Mouse (Mus musculus): ENCODE measurements around the gene Kcnj9. TPM values are rescaled to one million over a fixed set of nuclear protein-coding genes. Genes with fewer than 3 reads are reported as not detected.
A peak's percentile ranks its signal among the peaks of the same experiment; 100 is the strongest.

Kcnj9 gene
- total RNA-seq, 2 experiments from 2014 or later = not detected

- no peak for ATAC-seq (replicated peaks; ENCODE audit: low FRiP score, low TSS enrichment, poor library complexity, severe bottlenecking)
These were observed 8.5 kb upstream of the Kcnj9 start for GRCm38 (mm10) chr1:172337411-172338185.

DNA sequence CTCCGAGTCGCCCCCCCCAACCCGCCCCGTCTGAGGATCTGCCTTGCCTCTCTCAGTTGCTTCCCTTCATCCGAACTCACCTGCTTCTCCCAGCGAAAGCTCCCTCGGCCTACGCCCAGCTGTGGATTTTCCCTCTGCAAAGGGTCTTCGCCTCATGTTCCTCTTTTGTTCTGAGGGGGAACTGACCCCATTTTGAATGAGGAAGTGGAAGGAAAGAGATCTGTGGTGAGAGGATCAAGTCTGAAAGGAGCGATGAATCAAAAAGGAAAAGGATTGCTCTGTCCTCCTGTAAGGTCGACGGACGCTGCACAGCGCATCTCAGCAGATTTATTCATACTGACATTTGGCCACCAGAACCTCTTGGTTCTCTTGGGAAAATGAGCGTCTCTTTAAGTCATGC lies 6.7 kb upstream of the Kcnj9 start:
- ATAC-seq (replicated peaks; ENCODE audit: low FRiP score, low TSS enrichment, poor library complexity, severe bottlenecking) = no peak

DNA sequence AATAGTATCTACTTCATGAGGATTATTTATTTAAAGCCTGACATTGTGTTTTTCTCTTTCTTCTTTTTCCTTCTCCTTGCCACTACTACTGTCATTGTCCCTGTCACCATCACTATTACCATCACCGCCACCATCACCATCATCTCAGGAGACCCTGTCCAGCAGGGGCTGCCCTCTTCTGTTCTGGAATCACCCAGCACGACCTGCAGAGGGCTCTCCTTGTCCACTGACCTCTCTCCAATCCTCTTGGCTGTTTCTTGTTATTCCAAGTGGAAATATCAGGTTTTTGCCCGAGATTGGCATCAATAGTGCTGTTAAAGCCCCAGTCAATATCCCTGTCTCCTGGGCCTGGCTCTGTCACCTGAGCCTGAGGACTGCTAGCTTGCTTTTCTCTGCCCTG lies 4.4 kb upstream of the Kcnj9 start:
- ATAC-seq (replicated peaks; ENCODE audit: low FRiP score, low TSS enrichment, poor library complexity, severe bottlenecking) = no peak

GRCm38 (mm10) chr1:172332925-172333324 lies 3.8 kb upstream of the Kcnj9 start:
- ATAC-seq (replicated peaks; ENCODE audit: low FRiP score, low TSS enrichment, poor library complexity, severe bottlenecking) = no peak

GRCm38 (mm10) chr1:172331422-172331947 lies 2.4 kb upstream of the Kcnj9 start:
- no peak for ATAC-seq (replicated peaks; ENCODE audit: low FRiP score, low TSS enrichment, poor library complexity, severe bottlenecking)

DNA sequence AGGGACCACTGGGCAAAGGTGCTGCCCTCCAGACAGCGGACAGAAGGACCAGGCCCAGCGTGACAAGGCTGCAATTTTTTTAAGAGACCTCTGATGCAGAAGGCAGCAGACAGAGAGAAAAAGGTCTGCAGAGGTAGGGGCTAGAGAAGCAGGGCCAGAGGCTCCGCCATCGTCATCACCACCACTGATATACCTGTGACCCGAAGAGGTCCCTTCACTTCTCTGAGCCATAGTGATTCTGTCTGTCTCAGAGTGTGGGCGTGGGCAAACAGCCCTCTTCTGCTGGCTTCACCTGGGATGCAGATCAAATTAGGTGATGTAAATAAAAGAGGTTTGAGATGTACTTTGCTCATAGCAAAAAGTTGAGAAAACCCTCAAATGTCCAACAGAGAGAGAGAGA lies 498 bp upstream of the Kcnj9 start:
- ATAC-seq (replicated peaks; ENCODE audit: low FRiP score, low TSS enrichment, poor library complexity, severe bottlenecking) = no peak

GRCm38 (mm10) chr1:172328461-172328860 lies 657 bp downstream of the Kcnj9 start:
- ATAC-seq (replicated peaks; ENCODE audit: low FRiP score, low TSS enrichment, poor library complexity, severe bottlenecking) = no peak

DNA sequence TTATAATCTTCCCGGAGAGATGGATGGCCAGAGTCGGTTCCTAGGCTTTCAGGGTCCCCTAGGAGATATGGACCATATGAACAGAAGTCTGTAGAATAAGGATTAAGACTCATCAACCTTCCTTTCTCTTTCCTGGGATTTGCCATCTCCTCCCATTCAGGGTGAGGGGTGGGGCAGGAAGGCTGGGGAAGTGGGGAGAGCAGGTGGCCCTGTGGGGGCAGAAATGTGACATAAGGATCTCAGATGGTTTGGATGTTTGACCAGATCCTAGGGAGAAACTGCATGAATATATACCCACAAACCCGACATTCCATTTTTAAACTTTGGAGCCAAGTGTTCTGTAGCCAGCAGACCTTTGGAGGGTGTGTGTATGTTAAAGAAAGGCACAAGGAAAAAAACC lies 1.1 kb downstream of the Kcnj9 start:
- ATAC-seq (replicated peaks; ENCODE audit: low FRiP score, low TSS enrichment, poor library complexity, severe bottlenecking) = no peak

DNA sequence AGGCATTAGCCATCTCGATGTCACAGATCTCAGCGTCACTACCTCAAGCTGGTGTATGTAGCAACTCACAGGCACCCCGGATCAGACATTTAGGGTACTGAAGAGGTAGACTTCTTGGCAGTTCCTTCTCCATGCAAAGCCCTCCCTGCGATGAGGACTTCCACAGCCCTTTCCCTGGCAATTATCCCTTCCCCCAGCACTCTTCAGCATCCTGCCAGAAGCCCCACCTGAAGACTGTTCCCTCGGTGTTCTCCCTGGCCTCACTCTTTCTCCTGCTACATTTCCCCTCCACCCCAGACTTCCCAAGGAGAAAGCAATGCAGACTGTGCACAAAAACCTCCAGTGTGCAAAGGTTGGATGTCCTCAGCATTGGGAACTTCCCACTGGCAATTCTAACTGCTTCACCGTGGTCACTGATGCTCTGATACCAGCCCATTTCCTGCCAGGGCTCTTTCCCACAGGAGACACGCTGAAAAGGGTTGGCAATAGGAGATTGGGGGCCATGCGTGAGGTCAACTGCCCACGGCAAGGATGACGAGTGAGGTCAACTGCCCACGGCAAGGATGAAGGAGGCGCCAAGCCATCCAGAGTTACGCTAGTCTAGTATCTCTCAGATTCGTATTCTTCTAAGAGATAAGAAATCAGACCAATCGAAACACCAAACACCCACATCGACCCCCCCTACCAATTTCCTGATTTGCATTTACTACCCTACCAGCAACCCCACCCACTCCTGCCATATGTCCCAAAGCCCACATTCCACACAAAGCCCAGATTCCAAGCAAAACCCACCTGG lies 1.7 kb downstream of the Kcnj9 start:
- ATAC-seq (replicated peaks; ENCODE audit: low FRiP score, low TSS enrichment, poor library complexity, severe bottlenecking) = no peak

GRCm38 (mm10) chr1:172326684-172327083 lies 2.4 kb downstream of the Kcnj9 start:
- ATAC-seq (replicated peaks; ENCODE audit: low FRiP score, low TSS enrichment, poor library complexity, severe bottlenecking) = no peak

DNA sequence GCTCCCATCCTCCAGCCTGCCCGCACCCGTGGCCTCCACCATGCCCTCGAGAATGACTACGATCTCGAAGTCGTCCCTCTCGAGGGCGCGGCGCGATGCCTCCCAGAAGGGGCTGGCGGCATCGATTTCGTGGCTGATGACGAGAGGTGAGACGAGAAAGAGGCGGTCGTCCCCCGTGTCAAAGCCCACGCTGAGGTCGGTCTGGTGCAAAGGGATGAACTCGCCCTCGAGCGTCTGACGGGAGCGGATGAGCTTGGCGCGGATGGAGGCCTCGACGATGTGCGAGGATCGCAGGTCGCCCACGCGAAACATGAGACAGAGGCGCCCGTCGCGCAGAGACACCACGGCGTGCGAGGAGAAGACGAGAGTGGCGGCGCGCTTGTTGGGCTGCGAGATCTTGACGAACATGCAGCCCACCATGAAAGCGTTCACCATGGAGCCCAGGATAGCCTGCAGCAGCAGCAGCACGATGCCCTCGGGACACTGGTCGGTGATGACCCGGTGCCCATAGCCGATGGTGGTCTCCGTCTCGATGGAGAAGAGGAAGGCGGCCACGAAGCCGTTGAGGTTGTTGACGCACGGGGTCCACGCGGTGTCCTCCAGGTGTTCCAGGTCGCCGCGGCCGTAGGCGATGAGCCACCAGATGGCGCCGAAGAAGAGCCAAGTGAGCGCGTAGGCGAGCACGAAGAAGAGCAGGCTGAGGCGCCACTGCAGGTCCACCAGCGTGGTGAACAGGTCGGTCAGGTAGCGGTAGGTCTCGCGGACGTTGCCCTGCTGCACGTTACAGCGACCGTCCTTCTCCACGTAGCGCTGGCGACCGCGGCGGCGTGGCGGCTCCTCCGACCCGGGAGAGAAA lies 3.2 kb downstream of the Kcnj9 start:
- peak; percentile 75 for ATAC-seq (replicated peaks; ENCODE audit: low FRiP score, low TSS enrichment, poor library complexity, severe bottlenecking)

GRCm38 (mm10) chr1:172324725-172325124 lies 4.4 kb downstream of the Kcnj9 start:
- peak; percentile 80 for ATAC-seq (replicated peaks; ENCODE audit: low FRiP score, low TSS enrichment, poor library complexity, severe bottlenecking)

- ATAC-seq (replicated peaks; ENCODE audit: low FRiP score, low TSS enrichment, poor library complexity, severe bottlenecking) = no peak
These were observed 5.2 kb downstream of the Kcnj9 start for GRCm38 (mm10) chr1:172323801-172324359.

- no peak for ATAC-seq (replicated peaks; ENCODE audit: low FRiP score, low TSS enrichment, poor library complexity, severe bottlenecking)
These were observed 5.8 kb downstream of the Kcnj9 start for GRCm38 (mm10) chr1:172323298-172323697.

- no peak for ATAC-seq (replicated peaks; ENCODE audit: low FRiP score, low TSS enrichment, poor library complexity, severe bottlenecking)
These were observed 6.4 kb downstream of the Kcnj9 start for GRCm38 (mm10) chr1:172322725-172323124.

- ATAC-seq (replicated peaks; ENCODE audit: low FRiP score, low TSS enrichment, poor library complexity, severe bottlenecking) = no peak
These were observed 9.2 kb downstream of the Kcnj9 start for GRCm38 (mm10) chr1:172319921-172320411.

- ATAC-seq (replicated peaks; ENCODE audit: low FRiP score, low TSS enrichment, poor library complexity, severe bottlenecking) = no peak
These were observed 9.8 kb downstream of the Kcnj9 start for GRCm38 (mm10) chr1:172319346-172319745.

DNA sequence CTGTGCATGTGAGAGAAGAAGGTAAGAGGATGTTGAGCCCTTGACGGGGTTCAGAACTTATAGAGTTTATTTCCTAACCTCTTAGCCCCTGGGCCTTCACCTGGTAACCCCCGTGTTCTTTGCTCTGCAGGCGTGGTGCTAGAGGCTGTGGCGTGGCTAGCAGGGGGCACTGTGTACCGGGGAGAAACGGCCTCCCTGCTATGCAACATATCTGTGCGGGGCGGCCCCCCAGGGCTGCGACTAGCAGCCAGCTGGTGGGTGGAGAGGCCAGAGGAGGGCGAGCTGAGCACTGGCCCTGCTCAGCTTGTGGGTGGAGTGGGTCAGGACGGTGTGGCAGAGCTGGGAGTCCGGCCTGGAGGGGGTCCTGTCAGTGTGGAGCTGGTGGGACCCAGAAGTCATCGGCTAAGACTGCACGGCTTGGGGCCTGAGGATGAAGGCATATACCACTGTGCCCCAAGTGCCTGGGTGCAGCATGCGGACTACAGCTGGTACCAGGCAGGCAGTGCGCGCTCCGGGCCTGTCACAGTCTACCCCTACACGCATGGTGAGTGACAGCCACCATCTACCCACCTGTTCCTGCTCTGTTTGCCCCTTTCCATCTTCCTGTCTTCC lies 10.6 kb downstream of the Kcnj9 start:
- ATAC-seq (replicated peaks; ENCODE audit: low FRiP score, low TSS enrichment, poor library complexity, severe bottlenecking) = no peak

- no peak for ATAC-seq (replicated peaks; ENCODE audit: low FRiP score, low TSS enrichment, poor library complexity, severe bottlenecking)
These were observed 11.2 kb downstream of the Kcnj9 start for GRCm38 (mm10) chr1:172317946-172318345.

Data from megakaryocyte-erythroid progenitor cell, adult 5-6 weeks (primary cell).